Mouse (Mus musculus): ENCODE measurements at regions not wholly inside any gene's neighbourhood (a gene's known extent, or its start where the extent isn't known, plus 50 kb on each side); places are given as distances from the start of the nearest gene placed in this dataset.

DNA sequence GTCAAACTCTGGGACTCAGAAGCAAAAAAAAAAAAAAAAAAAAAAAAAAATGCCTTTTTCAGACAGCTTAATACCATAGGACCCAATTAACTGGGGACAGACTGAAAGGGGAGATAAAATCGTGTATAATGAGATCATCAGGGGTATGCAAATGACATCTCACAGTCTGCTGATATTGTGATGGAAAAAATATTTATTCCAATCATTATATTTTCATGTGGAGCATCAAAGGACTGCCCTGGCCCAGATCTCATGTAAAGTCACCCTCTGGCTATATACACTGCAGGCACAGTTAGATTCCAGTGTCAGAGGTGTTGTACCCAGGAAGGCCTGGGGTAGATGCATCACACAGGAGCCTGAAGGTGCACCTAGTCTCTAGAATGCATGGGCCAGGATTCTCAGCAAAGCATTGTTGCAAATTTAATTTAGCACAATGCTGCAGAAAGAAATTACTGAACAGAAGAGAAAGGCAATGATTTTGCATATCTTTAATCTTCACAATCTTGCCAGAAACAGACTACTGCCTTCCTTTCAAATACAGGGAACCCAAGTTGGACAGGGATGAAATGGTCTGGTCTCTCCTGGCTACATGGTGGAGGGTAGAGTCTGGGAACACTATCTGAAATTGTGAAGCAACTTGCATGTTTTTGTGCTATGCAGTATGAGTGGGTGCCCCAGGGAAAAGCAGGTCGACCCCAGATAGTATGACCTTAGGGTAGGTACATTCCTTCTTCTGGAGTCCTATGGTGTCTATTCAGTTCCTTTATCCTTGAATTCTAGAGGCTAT lies 305.2 kb upstream of the Clnk start:
- no peak for TF ChIP-seq CTCF (IDR thresholded peaks at IDR 0.05; ENCODE audit: low read depth)
- TF ChIP-seq EP300 (IDR thresholded peaks at IDR 0.05; ENCODE audit: low read depth): no peak
